Mouse (Mus musculus) small intestine, adult 2 months (tissue): ENCODE results near the gene Atp8a2.

ENCODE experiments used
- CTCF ChIP-seq: fragments of 200-500 bp; IDR thresholded peaks from 2 replicates; pipeline ENCODE4 v1.5.1; 2012; ENCODE audit warnings: low read depth, mild to moderate bottlenecking, control low read depth, inconsistent platforms, low read length, moderate library complexity, mixed read lengths; ENCODE audit not compliant: insufficient replicate concordance, insufficient read length; ENCODE audit errors: extremely low read depth
- POLR2A ChIP-seq: fragments of 200-500 bp; IDR thresholded peaks from 2 replicates; pipeline ENCODE4 v1.6.1; 2012; ENCODE audit warnings: low read depth, mild to moderate bottlenecking, control low read depth, inconsistent platforms, low read length, moderate library complexity

- TF ChIP-seq CTCF, result no peak
- no peak for TF ChIP-seq POLR2A
These were observed 219.0 kb downstream of the Atp8a2 start for GRCm38 (mm10) chr14:59978007-59978406.
